Mouse (Mus musculus) liver, adult 2 months (tissue): ENCODE data around the gene Large2.

Experiments
- CTCF ChIP-seq: fragments of 200-500 bp; IDR thresholded peaks from 2 replicates; pipeline ENCODE4 v1.5.1; 2011; ENCODE audit warnings: low read depth, low read length, control low read depth
- POLR2A ChIP-seq: fragments of 200-500 bp; IDR thresholded peaks from 2 replicates; pipeline ENCODE4 v1.6.1; 2011; ENCODE audit warnings: low read length, control low read depth; ENCODE audit not compliant: insufficient read depth; ENCODE audit errors: extremely low read depth

- no peak for TF ChIP-seq POLR2A
- no peak for TF ChIP-seq CTCF
Measured at GRCm38 (mm10) chr2:92365568-92365967, 9.1 kb downstream of the Large2 start.
